Mouse (Mus musculus): Measurements from ENCODE around the gene Rgs12.

DNA sequence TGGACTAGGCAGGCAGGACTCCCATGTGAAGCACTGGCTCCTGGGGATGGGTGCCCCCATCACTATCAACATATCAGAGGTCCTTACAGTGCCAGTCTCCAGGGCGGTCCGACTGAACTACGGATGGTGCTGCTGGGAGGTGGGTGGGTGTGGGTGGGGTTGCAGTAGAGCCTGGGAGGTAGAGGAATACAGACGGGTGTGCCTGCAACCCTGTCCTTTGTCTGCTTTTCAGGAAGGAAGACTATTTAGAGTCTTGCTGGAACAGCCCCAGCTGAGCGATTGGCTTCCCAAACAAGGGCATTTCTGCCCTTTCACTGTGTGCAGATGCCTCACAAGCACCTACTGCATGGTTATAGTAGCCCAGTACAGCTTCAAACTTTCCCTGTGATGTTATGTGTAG lies 19.1 kb downstream of the Rgs12 start:
- TF ChIP-seq CTCF (IDR thresholded peaks at IDR 0.05; ENCODE audit: extremely low read depth, insufficient read length, insufficient replicate concordance, low read depth, low read length) (no peak), POLR2A (IDR thresholded peaks at IDR 0.05; ENCODE audit: low read depth, low read length) (no peak)
